Mouse (Mus musculus) neutrophil, adult 65 days (primary cell): ENCODE measurements around the gene Nampt. TPM values are rescaled to one million over a fixed set of nuclear protein-coding genes. Genes with fewer than 3 reads are reported as not detected.

ENCODE experiments used
- total RNA-seq: library from RNA; stranded (reverse); gene quantifications from 2 replicates; pipeline ENCODE4 v1.2.4, GENCODE M21; 2023

The Nampt gene
- total RNA-seq: 55.0 and 56.9 TPM in 2 replicates

GRCm38 (mm10) chr12:32819416-32819815, at the start of gene Nampt:
TSS of gene Nampt (plus strand) at chr12:32819545.

Other genes starting within 250 kb of the Nampt start
- gene Sypl, start 134.3 kb downstream of the Nampt start, total RNA-seq: 81.2 and 102 TPM in 2 replicates